Mouse (Mus musculus) spleen, adult 12 weeks (tissue): Measurements from ENCODE around the gene Gm21103.
"Not testable (repeated sequence)": the region's sequence is repeated elsewhere in the genome, so short reads cannot be mapped to it uniquely, and the experiment has no call there.

Experiments
- DNase-seq: peaks from one replicate; pipeline ENCODE4 v3.0.0; 2022; ENCODE audit warnings: low spot score

The Gm21103 gene

GRCm38 (mm10) chr14:6304743-6305142 is at the start of gene Gm21103:
Gene Gm21103 (minus strand): TSS chr14:6304843.
- not testable (repeated sequence) for DNase-seq

- DNase-seq, result not testable (repeated sequence)
These were observed 38.9 kb upstream of the Gm21103 start, which contains the start of gene Gm3618 for GRCm38 (mm10) chr14:6343578-6343977. Gene Gm3618 (minus strand): TSS chr14:6343678.

- DNase-seq, result not testable (repeated sequence)
These were observed 17.5 kb downstream of the Gm21103 start, which contains the start of gene Gm3411 for GRCm38 (mm10) chr14:6286931-6287715. Gene Gm3411 (minus strand): TSS chr14:6287250.
